Mouse (Mus musculus) thymus, adult 2 months (tissue): ENCODE results near the gene Spsb1.

Experiments
- CTCF ChIP-seq: fragments of 200-500 bp; IDR thresholded peaks from 2 replicates; pipeline ENCODE4 v1.5.1; 2012; ENCODE audit warnings: mild to moderate bottlenecking, control low read depth, low read length, moderate library complexity, borderline replicate concordance; ENCODE audit not compliant: control insufficient read depth, poor library complexity, insufficient read depth; ENCODE audit errors: extremely low read depth
- POLR2A ChIP-seq: fragments of 200-500 bp; IDR thresholded peaks from 2 replicates; pipeline ENCODE4 v1.6.1; 2012; ENCODE audit warnings: mild to moderate bottlenecking, low read length, control low read depth, moderate library complexity; ENCODE audit not compliant: control insufficient read depth, poor library complexity, insufficient read depth; ENCODE audit errors: extremely low read depth

GRCm38 (mm10) chr4:149868009-149868408 is 86.8 kb downstream of the Spsb1 start:
- TF ChIP-seq CTCF = no peak
- TF ChIP-seq POLR2A = no peak
